Mouse (Mus musculus): ENCODE results near the gene Cnmd. TPM values are rescaled to one million over a fixed set of nuclear protein-coding genes. Genes with fewer than 3 reads are reported as not detected.

Cnmd gene
- polyA plus RNA-seq (2014; fragmentation: Illumina TruSeq; extraction: RNeasy Lipid Tissue Mini Kit (QIAGEN cat#74804); ENCODE audit: low read depth, low replicate concordance) = 0.40 TPM

GRCm38 (mm10) chr14:79662001-79662400 is at the start of gene Cnmd:
Cnmd (minus strand) TSS chr14:79662170.

Other genes starting within 250 kb of the Cnmd start
- 41.4 TPM for gene Kbtbd7, start 235.7 kb downstream of the Cnmd start, polyA plus RNA-seq (2014; fragmentation: Illumina TruSeq; extraction: RNeasy Lipid Tissue Mini Kit (QIAGEN cat#74804); ENCODE audit: low read depth, low replicate concordance)
- 0.49 TPM for gene Kbtbd6, start 210.3 kb downstream of the Cnmd start, polyA plus RNA-seq (2014; fragmentation: Illumina TruSeq; extraction: RNeasy Lipid Tissue Mini Kit (QIAGEN cat#74804); ENCODE audit: low read depth, low replicate concordance)
- 61.3 TPM for gene Elf1, start 181.0 kb downstream of the Cnmd start, polyA plus RNA-seq (2014; fragmentation: Illumina TruSeq; extraction: RNeasy Lipid Tissue Mini Kit (QIAGEN cat#74804); ENCODE audit: low read depth, low replicate concordance)
- 42.6 TPM for gene Wbp4, start 180.7 kb downstream of the Cnmd start, polyA plus RNA-seq (2014; fragmentation: Illumina TruSeq; extraction: RNeasy Lipid Tissue Mini Kit (QIAGEN cat#74804); ENCODE audit: low read depth, low replicate concordance)
- gene Sugt1, start 74.5 kb downstream of the Cnmd start, polyA plus RNA-seq (2014; fragmentation: Illumina TruSeq; extraction: RNeasy Lipid Tissue Mini Kit (QIAGEN cat#74804); ENCODE audit: low read depth, low replicate concordance) = 229 TPM
- not detected for gene Pcdh8, start 109.1 kb upstream of the Cnmd start, polyA plus RNA-seq (2014; fragmentation: Illumina TruSeq; extraction: RNeasy Lipid Tissue Mini Kit (QIAGEN cat#74804); ENCODE audit: low read depth, low replicate concordance)